Mouse (Mus musculus): ENCODE results near the gene Cdk2ap2.

GRCm38 (mm10) chr19:4099837-4100717 is 3.1 kb downstream of the Cdk2ap2 start, which contains the start of gene Pitpnm1:
- 0 out of 2 replicates have a peak, but pooled peaks have one; percentile 21 for TF ChIP-seq CTCF (IDR thresholded peaks at IDR 0.05; ENCODE audit: borderline replicate concordance, control insufficient read depth, extremely low read depth, insufficient read depth, low read length, poor library complexity)
- peak; percentile 35; the same call in 1 of the 2 replicates for TF ChIP-seq POLR2A (IDR thresholded peaks at IDR 0.05; ENCODE audit: control insufficient read depth, extremely low read depth, insufficient read depth, low read length, poor library complexity)

Data from thymus, adult 2 months (tissue).